15 mouse cellular contexts compared by ENCODE assay signal in the genomic region with DNA sequence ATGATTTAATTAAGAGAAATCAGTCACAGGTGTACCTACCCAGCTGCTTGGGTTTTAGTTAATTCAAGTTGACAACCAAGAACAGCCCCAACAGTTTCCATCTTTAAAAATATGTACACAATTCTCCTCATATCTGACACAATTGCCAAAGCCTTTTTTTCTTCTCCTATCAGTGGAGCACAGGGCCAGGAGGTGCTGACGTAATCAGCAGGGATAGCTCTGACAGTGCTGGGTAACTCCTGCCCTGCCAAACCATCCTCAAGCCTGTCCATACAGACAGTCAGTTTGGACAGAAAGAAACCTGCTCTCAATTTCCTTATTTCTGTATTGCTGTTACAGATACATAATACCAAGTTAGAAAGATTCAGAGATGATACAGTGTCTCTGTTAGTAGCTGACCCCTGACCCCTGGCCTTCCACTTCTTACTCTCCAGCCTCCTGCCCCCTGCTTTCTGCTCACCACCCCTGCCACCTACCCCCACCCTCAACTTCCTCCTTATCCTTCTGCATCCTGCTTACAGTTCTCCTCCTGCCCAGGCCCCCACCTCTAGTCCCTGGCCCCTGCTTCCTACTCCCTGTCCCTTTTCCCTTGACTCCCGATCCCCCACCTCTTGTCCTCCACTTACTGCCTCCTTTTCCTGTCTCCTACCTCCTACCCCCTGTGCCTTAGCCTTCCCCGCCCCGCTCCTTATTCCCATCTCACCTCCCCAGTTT. TPM values are rescaled to one million over a fixed set of nuclear protein-coding genes. Genes with fewer than 3 reads are reported as not detected.
DNase-seq lines count a peak whose midpoint lies in the region; ATAC-seq lines count a peak whose summit lies in the region.
"Had no signal": no experiment of that assay in that cellular context is flagged by ENCODE, and none has a peak within 500 bp of the region (broad histone marks: within the 10 kb centered on the region; RNA-seq: fewer than 3 reads in every experiment).

No protein-coding gene starts in this region.

- ATAC-seq in heart, embryonic 12.5 days (ENCODE audit: insufficient number of reproducible peaks, low FRiP score): peak; percentile 90
- peak; percentile 76 for ATAC-seq in erythroblast, adult 5-6 weeks (replicated peaks; ENCODE audit: low FRiP score, poor library complexity, severe bottlenecking)
- peak; percentile 91 for ATAC-seq in liver, embryonic 16.5 days (ENCODE audit: low read depth)
- ATAC-seq: midbrain, embryonic 13.5 days had no signal

- H3K4me1 ChIP-seq in heart, embryonic 12.5 days (replicated peaks): peaks cover 16% of the 10 kb centered on the region
- H3K4me1 ChIP-seq in liver, embryonic 16.5 days (ENCODE audit: control insufficient read depth, low read depth, low read length): peaks cover 29% of the 10 kb centered on the region
- H3K4me1 ChIP-seq: forebrain, embryonic 12.5 days; limb, embryonic 12.5 days; midbrain, embryonic 13.5 days had no signal

- no peaks in the 10 kb centered on the region for H3K36me3 ChIP-seq in heart, embryonic 12.5 days
- no peaks in the 10 kb centered on the region for H3K36me3 ChIP-seq in liver, embryonic 16.5 days (ENCODE audit: control insufficient read depth, insufficient read depth)
- H3K36me3 ChIP-seq: embryonic facial prominence, embryonic 10.5 days; forebrain, embryonic 12.5 days; limb, embryonic 12.5 days; midbrain, embryonic 13.5 days had no signal

- no peak for DNase-seq in heart, postnatal 10 days
- peak; percentile 28 for DNase-seq in 3T3-L1 (ENCODE audit: low read depth, low spot score)
- DNase-seq in cerebellum, adult 11 months: no peak
- DNase-seq in adrenal gland, adult 2 months: no peak
- no peak for DNase-seq in cerebellum, postnatal 36 days
- DNase-seq: gastrocnemius, postnatal 10 days; kidney, adult 9 months had no signal

- H3K27me3 ChIP-seq in heart, embryonic 12.5 days (replicated peaks): no peaks in the 10 kb centered on the region
- H3K27me3 ChIP-seq in liver, embryonic 16.5 days (ENCODE audit: control insufficient read depth, insufficient read depth, low read depth, low read length): no peaks in the 10 kb centered on the region
- H3K27me3 ChIP-seq: forebrain, embryonic 12.5 days; limb, embryonic 12.5 days; midbrain, embryonic 13.5 days had no signal

- no peak overlapping the region for H3K4me2 ChIP-seq in heart, embryonic 12.5 days
- peak overlapping the region; percentile 53 for H3K4me2 ChIP-seq in liver, embryonic 16.5 days (ENCODE audit: low read depth, low read length)
- H3K4me2 ChIP-seq: forebrain, embryonic 12.5 days; hindbrain, embryonic 14.5 days; limb, embryonic 12.5 days; midbrain, embryonic 13.5 days had no signal

- intact Hi-C loops in heart, postnatal 10 days (cut with DNase I): no loop called here

- WGBS in heart, embryonic 12.5 days: 37% methylated on average over 4 of the region's 4 CpGs
- WGBS in liver, embryonic 16.5 days (ENCODE audit: insufficient replicate concordance): 19% methylated on average over 4 of the region's 4 CpGs

- H3K4me3 ChIP-seq in heart, embryonic 12.5 days: no peak overlapping the region
- peak overlapping the region; percentile 4; the same call in 1 of the 2 replicates for H3K4me3 ChIP-seq in liver, embryonic 16.5 days (ENCODE audit: low read depth, low read length)
- H3K4me3 ChIP-seq: embryonic facial prominence, embryonic 10.5 days; forebrain, embryonic 12.5 days; limb, embryonic 12.5 days; midbrain, embryonic 13.5 days had no signal

- no peak overlapping the region for H3K9ac ChIP-seq in heart, embryonic 12.5 days
- peak overlapping the region; percentile 58 for H3K9ac ChIP-seq in liver, embryonic 16.5 days (ENCODE audit: low read depth, low read length)
- H3K9ac ChIP-seq: forebrain, embryonic 12.5 days; hindbrain, embryonic 14.5 days; limb, embryonic 12.5 days; midbrain, embryonic 13.5 days had no signal

- H3K27ac ChIP-seq in heart, embryonic 12.5 days (ENCODE audit: poor library complexity, severe bottlenecking): no peak overlapping the region; the same call in 1 of the 2 replicates
- H3K27ac ChIP-seq in liver, embryonic 16.5 days (ENCODE audit: low read length): peak overlapping the region; percentile 90
- H3K27ac ChIP-seq: embryonic facial prominence, embryonic 10.5 days; forebrain, embryonic 12.5 days; hindbrain, embryonic 14.5 days; limb, embryonic 12.5 days; midbrain, embryonic 13.5 days had no signal

- no peaks in the 10 kb centered on the region for H3K9me3 ChIP-seq in heart, embryonic 12.5 days (replicated peaks)
- H3K9me3 ChIP-seq in liver, embryonic 16.5 days (replicated peaks; ENCODE audit: control insufficient read depth, low read length): no peaks in the 10 kb centered on the region
- H3K9me3 ChIP-seq: embryonic facial prominence, embryonic 10.5 days; forebrain, embryonic 12.5 days; limb, embryonic 12.5 days; midbrain, embryonic 13.5 days had no signal

RNA-seq across cellular contexts. Expression of a gene that starts 16.5 kb away (rescaled TPM):
- 18.2 and 18.4 TPM in 2 replicates for polyA plus RNA-seq in heart, embryonic 12.5 days (2016; fragmentation: Nextera tagmentation; extraction: Ambion mirVana)
- 10 to 100 TPM; 15.3 to 16.1 TPM for total RNA-seq in heart, postnatal 10 days (2021)
- total RNA-seq in erythroblast, adult 5-6 weeks (2015; ENCODE audit: low replicate concordance): 11.1 and 36.5 TPM in 2 replicates
- 5.2 and 9.2 TPM in 2 replicates for total RNA-seq in erythroblast, adult 5-6 weeks (2017; ENCODE audit: low replicate concordance)
- polyA plus RNA-seq in liver, embryonic 16.5 days (2015; fragmentation: Nextera tagmentation; extraction: Ambion mirVana): 11.4 and 13.2 TPM in 2 replicates
- 10 to 100 TPM; 38.8 to 39.8 TPM for total RNA-seq in adrenal gland, adult 2 months (2021)
- 20.1 and 23.2 TPM in 2 replicates for polyA plus RNA-seq in adrenal gland, adult 2 months (2012; rRNA removed)
